Mouse (Mus musculus) limb, embryonic 10.5 days (tissue): Measurements from ENCODE around the gene Lingo1. TPM values are rescaled to one million over a fixed set of nuclear protein-coding genes. Genes with fewer than 3 reads are reported as not detected.

Experiments
- DNase-seq: peaks from one replicate; pipeline ENCODE4 v3.0.0-alpha.2; 2017; ENCODE audit warnings: low spot score
- H3K27ac ChIP-seq: fragments of 300-500 bp; sonication (generic); 2 replicates; pipeline ENCODE4 v1.5.1; 2016; ENCODE audit warnings: mild to moderate bottlenecking
- H3K27me3 ChIP-seq: fragments of 300-500 bp; sonication (generic); 2 replicates; pipeline ENCODE4 v1.6.1; 2016; ENCODE audit warnings: low read depth, mild to moderate bottlenecking; ENCODE audit not compliant: poor library complexity, severe bottlenecking
- H3K36me3 ChIP-seq: fragments of 300-500 bp; sonication (generic); 2 replicates; pipeline ENCODE4 v1.6.1; 2016; ENCODE audit warnings: mild to moderate bottlenecking, moderate library complexity
- H3K4me1 ChIP-seq: fragments of 300-500 bp; sonication (generic); 2 replicates; pipeline ENCODE4 v1.6.1; 2016
- H3K4me3 ChIP-seq: fragments of 300-500 bp; sonication (generic); 2 replicates; pipeline ENCODE4 v1.5.1; 2016; ENCODE audit warnings: mild to moderate bottlenecking, moderate library complexity
- H3K9me3 ChIP-seq: fragments of 300-500 bp; sonication (generic); replicated peaks from 2 replicates; pipeline ENCODE4 v1.6.1; 2016; ENCODE audit warnings: mild to moderate bottlenecking
- WGBS: fragments of 180-500 bp; shearing (Covaris S2); methylation state at CpG from one replicate; pipeline ENCODE4 v1.1.7; 2016; 5-methylcytosine and 5-hydroxymethylcytosine counted together
- polyA plus RNA-seq: library from polyadenylated mRNA; unstranded; fragments of >200 nt; fragmentation: Nextera tagmentation; extraction: Ambion mirVana; gene quantifications from 2 replicates; pipeline ENCODE4 v1.2.1, GENCODE M21; 2016

Lingo1 gene
- polyA plus RNA-seq, 1 experiment from 2014 or later: 1.8 TPM

- WGBS: 25% methylated on average over 13 of the region's 13 CpGs
- DNase-seq: peak; percentile 37
- Histone ChIP-seq H3K4me1 (peaks cover 40% of the 10 kb centered on the region), H3K27ac (no peak overlapping the region), H3K4me3 (0 out of 2 replicates have a peak overlapping the region, but pooled peaks have one; percentile 68), H3K36me3 (no peaks in the 10 kb centered on the region), H3K27me3 (peaks cover 79% of the 10 kb centered on the region), H3K9me3 (no peaks in the 10 kb centered on the region)
Observed at GRCm38 (mm10) chr9:56633449-56634225, 162.6 kb downstream of the Lingo1 start.

GRCm38 (mm10) chr9:56630945-56631344, 165.3 kb downstream of the Lingo1 start:
- no peak overlapping the region for H3K27ac ChIP-seq
- WGBS: 77% methylated on average over 4 of the region's 4 CpGs
- H3K9me3 ChIP-seq: no peaks in the 10 kb centered on the region
- no peak for DNase-seq
- H3K27me3 ChIP-seq: peaks cover 63% of the 10 kb centered on the region
- no peaks in the 10 kb centered on the region for H3K36me3 ChIP-seq
- peaks cover 25% of the 10 kb centered on the region for H3K4me1 ChIP-seq
- H3K4me3 ChIP-seq: no peak overlapping the region

DNA sequence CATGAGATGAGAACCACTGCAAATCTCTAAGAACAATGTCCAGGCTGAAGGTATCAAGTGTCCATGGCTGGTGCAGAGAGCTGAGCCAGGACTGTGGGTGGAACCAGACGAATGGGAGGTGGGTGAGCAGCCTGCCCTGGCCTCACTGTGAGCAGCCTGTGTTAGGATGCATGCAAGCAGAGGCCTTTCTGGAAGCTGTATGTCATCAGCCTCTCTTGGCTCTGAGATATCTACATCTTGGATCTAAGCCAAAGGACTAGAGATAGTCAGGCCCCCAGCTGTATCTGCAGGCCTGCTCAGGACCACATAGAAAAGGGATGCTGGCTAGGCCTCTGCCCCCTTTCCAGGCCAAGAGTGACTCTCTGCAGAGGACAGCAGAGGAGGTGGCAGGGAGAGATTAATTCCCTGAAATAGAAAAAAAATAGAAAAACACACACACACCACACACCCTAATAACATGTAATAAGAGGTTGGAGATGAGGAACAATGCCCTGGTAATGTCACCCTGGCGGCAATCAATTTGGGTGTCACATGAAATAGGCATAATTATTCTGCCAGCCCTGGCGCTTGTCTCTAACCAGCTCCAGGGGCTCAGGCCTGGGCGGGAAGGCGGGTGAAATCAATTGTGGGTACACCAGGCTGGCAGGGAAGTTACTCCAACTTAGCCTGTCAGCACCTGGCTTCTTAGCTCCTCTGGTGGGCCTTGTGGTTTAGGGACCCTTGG, 166.4 kb downstream of the Lingo1 start:
- Histone ChIP-seq H3K27me3 (peaks cover 58% of the 10 kb centered on the region), H3K4me1 (peaks cover 22% of the 10 kb centered on the region), H3K4me3 (no peak overlapping the region), H3K27ac (no peak overlapping the region), H3K9me3 (no peaks in the 10 kb centered on the region), H3K36me3 (no peaks in the 10 kb centered on the region)
- no peak for DNase-seq
- 88% methylated on average over 5 of the region's 5 CpGs for WGBS

DNA sequence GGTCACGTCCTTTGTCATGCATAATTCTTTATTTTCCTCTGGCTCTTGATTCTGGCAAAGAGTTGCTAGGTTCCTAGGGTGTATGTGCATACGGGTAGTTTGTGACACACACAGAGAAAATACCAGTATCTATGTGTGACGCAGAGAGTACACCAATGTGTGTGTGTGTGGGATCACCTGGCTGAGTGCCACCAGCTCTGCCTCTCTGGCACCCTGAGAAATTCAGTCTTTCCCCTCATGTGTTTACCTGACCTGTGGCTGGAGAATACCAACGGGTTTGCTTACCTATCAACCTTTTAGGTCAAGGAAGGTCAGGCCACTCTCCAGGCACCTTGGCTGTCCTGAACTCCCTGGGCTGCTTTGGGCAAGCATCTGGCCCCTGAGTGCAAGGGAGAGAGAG, 169.0 kb downstream of the Lingo1 start:
- 60% methylated on average over 4 of the region's 4 CpGs for WGBS
- H3K4me1 ChIP-seq: peaks cover 22% of the 10 kb centered on the region
- no peaks in the 10 kb centered on the region for H3K36me3 ChIP-seq
- H3K9me3 ChIP-seq: no peaks in the 10 kb centered on the region
- no peak overlapping the region for H3K27ac ChIP-seq
- H3K4me3 ChIP-seq: no peak overlapping the region
- peaks cover 50% of the 10 kb centered on the region for H3K27me3 ChIP-seq
- DNase-seq: no peak

GRCm38 (mm10) chr9:56624923-56625322, 171.3 kb downstream of the Lingo1 start:
- DNase-seq: no peak
- H3K27me3 ChIP-seq: peaks cover 59% of the 10 kb centered on the region
- H3K9me3 ChIP-seq: no peaks in the 10 kb centered on the region
- no peak overlapping the region for H3K4me3 ChIP-seq
- 38% methylated on average over 2 of the region's 2 CpGs for WGBS
- H3K4me1 ChIP-seq: peaks cover 32% of the 10 kb centered on the region
- H3K36me3 ChIP-seq: no peaks in the 10 kb centered on the region
- peak overlapping the region; percentile 6; the same call in 1 of the 2 replicates for H3K27ac ChIP-seq

- Histone ChIP-seq H3K36me3 (no peaks in the 10 kb centered on the region), H3K4me1 (peaks cover 32% of the 10 kb centered on the region), H3K27ac (no peak overlapping the region), H3K27me3 (peaks cover 74% of the 10 kb centered on the region), H3K4me3 (no peak overlapping the region), H3K9me3 (no peaks in the 10 kb centered on the region)
- DNase-seq: no peak
- 91% methylated on average over 11 of the region's 11 CpGs for WGBS
Observed at GRCm38 (mm10) chr9:56623361-56623760, 172.9 kb downstream of the Lingo1 start.

- Histone ChIP-seq H3K27ac (no peak overlapping the region), H3K27me3 (peaks cover 80% of the 10 kb centered on the region), H3K4me3 (no peak overlapping the region), H3K9me3 (no peaks in the 10 kb centered on the region), H3K4me1 (peaks cover 32% of the 10 kb centered on the region), H3K36me3 (no peaks in the 10 kb centered on the region)
- no peak for DNase-seq
- WGBS: 79% methylated on average over 7 of the region's 7 CpGs
Observed at GRCm38 (mm10) chr9:56622761-56623160, 173.5 kb downstream of the Lingo1 start.

GRCm38 (mm10) chr9:56620512-56621371, 175.5 kb downstream of the Lingo1 start:
- H3K9me3 ChIP-seq: no peaks in the 10 kb centered on the region
- peaks cover 82% of the 10 kb centered on the region for H3K27me3 ChIP-seq
- no peaks in the 10 kb centered on the region for H3K36me3 ChIP-seq
- no peak overlapping the region for H3K27ac ChIP-seq
- peaks cover 32% of the 10 kb centered on the region for H3K4me1 ChIP-seq
- 17% methylated on average over 42 of the region's 42 CpGs for WGBS
- peak; percentile 41 for DNase-seq
- H3K4me3 ChIP-seq: peak overlapping the region; percentile 18

DNA sequence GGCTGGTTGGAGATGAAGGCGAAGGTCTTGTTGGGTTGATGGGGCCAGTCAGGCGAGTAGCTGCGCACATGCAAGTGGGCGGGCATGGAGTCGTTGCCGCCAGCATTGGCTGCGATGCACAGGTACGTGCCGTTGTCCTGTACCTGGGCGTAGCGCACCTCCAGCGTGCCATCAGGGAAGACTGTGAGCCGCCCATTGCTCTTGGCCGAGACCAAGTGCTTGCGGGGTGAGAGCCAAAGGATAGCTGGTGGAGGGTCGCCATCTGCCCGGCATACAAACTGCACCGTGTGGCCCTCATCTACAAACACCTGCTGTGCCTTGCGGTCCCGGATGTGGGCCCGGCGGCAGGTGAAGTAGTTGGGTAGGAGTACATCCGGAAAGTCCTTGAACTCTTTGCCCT, 176.6 kb downstream of the Lingo1 start:
- WGBS: 81% methylated on average over 23 of the region's 23 CpGs
- H3K9me3 ChIP-seq: no peaks in the 10 kb centered on the region
- H3K36me3 ChIP-seq: no peaks in the 10 kb centered on the region
- DNase-seq: no peak
- H3K27me3 ChIP-seq: peaks cover 79% of the 10 kb centered on the region
- H3K4me1 ChIP-seq: peaks cover 22% of the 10 kb centered on the region
- no peak overlapping the region for H3K27ac ChIP-seq
- H3K4me3 ChIP-seq: no peak overlapping the region

- Histone ChIP-seq H3K4me1 (peaks cover 19% of the 10 kb centered on the region), H3K36me3 (no peaks in the 10 kb centered on the region), H3K27ac (no peak overlapping the region), H3K4me3 (no peak overlapping the region), H3K27me3 (peaks cover 73% of the 10 kb centered on the region), H3K9me3 (no peaks in the 10 kb centered on the region)
- 83% methylated on average over 4 of the region's 4 CpGs for WGBS
- no peak for DNase-seq
Observed at GRCm38 (mm10) chr9:56618660-56619059, 177.6 kb downstream of the Lingo1 start.

- Histone ChIP-seq H3K9me3 (no peaks in the 10 kb centered on the region), H3K27ac (no peak overlapping the region), H3K4me3 (no peak overlapping the region), H3K4me1 (peaks cover 31% of the 10 kb centered on the region), H3K36me3 (no peaks in the 10 kb centered on the region), H3K27me3 (peaks cover 61% of the 10 kb centered on the region)
- WGBS: 80% methylated on average over 3 of the region's 3 CpGs
- DNase-seq: no peak
Observed at GRCm38 (mm10) chr9:56616061-56616460, 180.2 kb downstream of the Lingo1 start.

DNA sequence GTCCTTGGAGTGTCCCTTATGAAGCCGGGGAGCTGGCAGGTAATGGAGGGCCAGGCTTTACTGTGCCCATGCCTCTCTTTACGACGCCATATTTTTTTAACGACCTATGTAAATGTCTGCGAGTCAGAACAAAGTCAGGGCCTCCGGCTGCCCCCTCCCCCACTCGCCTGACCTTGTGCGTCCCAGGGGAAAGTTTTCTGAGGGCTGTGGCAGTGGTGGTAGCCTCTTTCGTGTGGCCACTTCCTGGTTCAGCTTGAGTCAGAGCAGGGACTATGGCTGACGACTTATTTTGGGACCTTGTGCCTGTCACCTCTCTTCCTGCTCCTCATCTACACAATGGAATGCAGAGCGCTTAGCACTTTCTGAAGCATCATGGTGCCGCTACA, 183.5 kb downstream of the Lingo1 start:
- Histone ChIP-seq H3K4me3 (no peak overlapping the region), H3K27ac (peak overlapping the region; percentile 61), H3K4me1 (peaks cover 38% of the 10 kb centered on the region), H3K36me3 (no peaks in the 10 kb centered on the region), H3K27me3 (peaks cover 62% of the 10 kb centered on the region), H3K9me3 (no peaks in the 10 kb centered on the region)
- DNase-seq: peak; percentile 60
- 35% methylated on average over 12 of the region's 12 CpGs for WGBS
